Mouse (Mus musculus): ENCODE data around the gene Nupl1.

The Nupl1 gene

DNA sequence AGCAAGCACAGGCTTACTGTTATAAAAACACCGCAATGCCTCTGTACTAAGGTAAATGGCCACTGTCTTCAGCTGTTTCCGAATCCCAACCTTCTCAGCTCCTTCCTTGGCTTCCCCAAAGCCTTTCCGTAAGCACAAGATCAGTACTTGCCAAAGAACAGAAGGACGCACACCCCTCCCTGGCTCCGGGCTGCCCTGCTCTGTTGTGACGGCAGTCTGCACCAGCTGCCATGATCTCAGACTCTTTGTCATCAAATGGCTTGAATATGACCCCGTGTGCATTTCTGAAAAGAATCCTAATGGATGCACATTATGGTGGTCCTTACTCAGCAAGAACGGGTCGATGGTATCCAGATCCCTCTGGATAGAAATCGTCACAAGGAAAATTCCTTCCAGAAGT, 108.0 kb downstream of the Nupl1 start:
- DNase-seq = no peak

DNA sequence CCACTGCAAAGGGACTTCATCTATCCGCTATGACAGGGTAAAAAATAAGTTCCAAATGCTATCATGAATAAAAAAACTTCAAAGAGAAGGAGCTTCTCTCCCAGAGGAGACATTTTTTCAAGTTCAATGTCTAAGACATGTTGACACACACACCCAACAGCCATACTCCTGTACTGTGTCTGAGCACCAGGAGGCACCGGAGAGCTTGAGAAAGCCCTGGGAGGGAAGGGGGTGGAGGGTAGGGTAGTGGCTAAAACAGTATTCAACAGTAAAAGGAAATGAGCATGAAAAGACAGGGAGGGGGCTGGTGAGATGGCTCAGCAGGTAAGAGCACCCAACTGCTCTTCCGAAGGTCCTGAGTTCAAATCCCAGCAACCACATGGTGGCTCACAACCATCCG, 112.9 kb downstream of the Nupl1 start:
- no peak for DNase-seq

DNA sequence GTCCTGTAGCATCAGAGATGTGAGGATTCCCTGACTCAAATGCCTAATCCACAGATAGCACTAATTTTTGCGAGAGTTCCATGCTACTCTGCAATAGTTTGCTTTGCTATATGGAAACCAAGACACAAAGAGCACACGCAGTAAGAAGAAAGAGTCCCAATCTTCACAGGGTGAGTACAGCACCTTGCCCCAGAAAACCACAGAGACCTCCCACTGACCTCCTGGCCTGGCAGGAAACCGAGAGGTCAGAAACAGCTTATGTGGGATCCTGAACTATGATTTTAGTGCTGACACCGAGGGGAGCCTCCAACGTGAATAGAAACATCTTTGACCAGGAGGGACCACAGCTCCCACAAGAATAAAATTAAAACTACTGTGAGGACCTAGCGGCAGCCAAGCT, 113.4 kb downstream of the Nupl1 start:
- no peak for DNase-seq

DNA sequence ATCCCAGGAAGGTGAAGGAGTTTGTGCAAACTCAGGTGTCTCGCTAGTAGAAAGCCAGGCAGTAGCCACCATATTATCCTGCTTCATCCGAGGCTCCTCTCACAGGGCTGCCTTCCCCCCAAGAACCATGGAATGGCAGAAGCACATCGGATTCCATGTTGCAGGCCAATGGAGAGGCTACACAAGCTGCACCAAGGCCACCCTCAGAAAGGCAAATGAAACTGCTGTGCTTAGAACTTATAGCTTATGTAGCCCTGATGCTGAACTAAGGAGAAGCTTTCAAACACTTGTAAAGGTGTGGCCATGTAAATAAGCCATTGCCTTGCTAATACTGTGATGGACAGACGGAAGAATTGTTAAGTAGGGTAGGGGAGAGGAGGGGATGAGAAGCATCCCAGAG, 115.4 kb downstream of the Nupl1 start:
- DNase-seq = no peak

DNA sequence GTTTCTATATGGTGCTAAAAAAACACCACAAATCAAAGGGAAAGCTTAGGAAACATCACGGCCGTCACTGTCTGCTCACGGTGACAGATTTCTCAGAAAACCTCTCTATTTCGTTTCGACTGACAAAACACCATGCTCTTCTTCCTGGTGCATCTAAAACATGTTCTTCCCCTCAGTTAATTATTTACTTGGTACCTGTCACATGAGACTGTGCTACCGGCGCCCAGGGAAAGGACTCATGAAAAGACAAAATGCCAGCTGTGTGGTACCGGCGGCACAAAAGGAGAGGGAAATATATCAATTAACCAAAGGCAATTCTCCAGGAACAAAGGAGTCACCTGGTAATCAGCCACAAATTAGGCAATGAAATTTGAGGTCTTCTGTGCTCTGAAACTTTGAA, 116.5 kb downstream of the Nupl1 start:
- DNase-seq = no peak

Measured in embryo, embryonic 11 days (tissue).